Mouse (Mus musculus) lung, postnatal 0 days (tissue): ENCODE measurements around the gene Cd40. TPM values are rescaled to one million over a fixed set of nuclear protein-coding genes. Genes with fewer than 3 reads are reported as not detected.

ENCODE experiments used
- ATAC-seq: fragments of 200-750 bp; cut with Nextera tagmentation; 2 replicates; pipeline ENCODE4 v1.8.0; 2017; ENCODE audit warnings: moderate library complexity
- DNase-seq: peaks from one replicate; pipeline ENCODE4 v3.0.0-alpha.2; 2016; ENCODE audit warnings: low spot score
- H3K27ac ChIP-seq: fragments of 300-500 bp; sonication (generic); 2 replicates; pipeline ENCODE4 v1.5.1; 2014; ENCODE audit warnings: antibody characterized with exemption, mild to moderate bottlenecking, low read length, mixed read lengths
- H3K27me3 ChIP-seq: fragments of 300-500 bp; sonication (generic); replicated peaks from 2 replicates; pipeline ENCODE4 v1.6.1; 2014; ENCODE audit warnings: low read length, mixed read lengths; ENCODE audit not compliant: insufficient read depth
- H3K36me3 ChIP-seq: fragments of 300-500 bp; sonication (generic); 2 replicates; pipeline ENCODE4 v1.6.1; 2014; ENCODE audit warnings: low read length, mixed read lengths; ENCODE audit not compliant: insufficient read depth
- H3K4me1 ChIP-seq: fragments of 300-500 bp; sonication (generic); 2 replicates; pipeline ENCODE4 v1.6.1; 2014; ENCODE audit warnings: antibody characterized with exemption, low read depth, low read length, mixed read lengths; ENCODE audit not compliant: insufficient read depth
- H3K4me2 ChIP-seq: fragments of 300-500 bp; sonication (generic); replicated peaks from 2 replicates; pipeline ENCODE4 v1.6.1; 2014; ENCODE audit warnings: low read depth, mild to moderate bottlenecking, low read length, moderate library complexity, mixed read lengths
- H3K4me3 ChIP-seq: fragments of 300-500 bp; sonication (generic); 2 replicates; pipeline ENCODE4 v1.5.1; 2014; ENCODE audit warnings: low read depth, low read length
- H3K9ac ChIP-seq: fragments of 300-500 bp; sonication (generic); replicated peaks from 2 replicates; pipeline ENCODE4 v1.6.1; 2014; ENCODE audit warnings: low read depth, mild to moderate bottlenecking
- H3K9me3 ChIP-seq: fragments of 300-500 bp; sonication (generic); 2 replicates; pipeline ENCODE4 v1.6.1; 2016; ENCODE audit warnings: low read length, mixed read lengths
- CTCF ChIP-seq: IDR thresholded peaks from 2 replicates; pipeline ENCODE4 v1.5.1; 2016; ENCODE audit warnings: antibody characterized with exemption, mild to moderate bottlenecking
- EP300 ChIP-seq: IDR thresholded peaks from 2 replicates; pipeline ENCODE4 v1.6.1; 2016; ENCODE audit warnings: antibody characterized with exemption, mild to moderate bottlenecking, control low read depth
- WGBS: fragments of 180-500 bp; shearing (Covaris S2); extraction: QIAGEN DNeasy Blood & Tissue Kit; methylation state at CpG from one replicate; pipeline ENCODE4 v1.1.7; 2014; 5-methylcytosine and 5-hydroxymethylcytosine counted together
- polyA plus RNA-seq: library from polyadenylated mRNA; unstranded; fragments of >200 nt; fragmentation: Nextera tagmentation; extraction: Ambion mirVana; gene quantifications from 2 replicates; pipeline ENCODE4 v1.2.1, GENCODE M21; 2015

Cd40 gene
- polyA plus RNA-seq, 1 experiment from 2014 or later: 57.9 TPM

DNA sequence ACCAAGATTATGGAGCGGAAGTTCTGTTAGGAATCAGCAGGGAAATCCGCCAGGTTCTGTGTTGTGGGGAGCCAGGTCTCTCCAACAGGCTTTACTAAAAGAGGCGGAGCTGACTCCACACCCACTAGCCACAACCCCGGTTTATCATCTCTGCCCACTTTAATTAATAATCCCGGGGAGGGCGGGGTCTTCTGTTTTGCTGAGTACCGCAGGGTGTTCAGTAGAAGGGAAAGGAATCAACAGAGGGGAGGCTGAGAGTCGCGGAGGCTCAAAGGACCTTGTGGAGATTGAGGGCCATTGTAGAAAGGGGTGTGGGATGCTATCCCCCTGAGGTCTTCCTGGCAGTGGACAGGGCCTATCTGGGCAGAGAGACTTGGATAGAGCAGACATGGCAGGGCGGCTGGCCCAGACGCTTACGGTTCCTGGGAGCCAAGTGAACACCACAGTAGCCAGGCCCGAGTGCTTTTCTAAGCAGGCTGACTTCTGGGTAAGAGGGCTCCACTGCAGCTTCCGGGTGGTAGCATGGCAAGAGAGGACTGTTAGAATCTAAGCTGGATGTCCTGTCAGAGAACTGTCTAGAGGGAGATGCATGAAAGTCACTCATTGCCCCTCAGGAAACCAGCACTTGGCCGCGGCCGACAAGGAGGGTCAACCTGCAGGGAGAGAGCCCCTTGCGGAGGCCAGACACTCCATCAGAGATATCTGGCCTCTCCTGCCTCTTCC is 4.4 kb upstream of the Cd40 start:
- Histone ChIP-seq H3K36me3 (no peaks in the 10 kb centered on the region), H3K4me1 (peaks cover 5% of the 10 kb centered on the region), H3K9me3 (no peaks in the 10 kb centered on the region), H3K4me3 (no peak overlapping the region), H3K4me2 (no peak overlapping the region), H3K9ac (no peak overlapping the region), H3K27me3 (no peaks in the 10 kb centered on the region), H3K27ac (no peak overlapping the region)
- DNase-seq (no peak), ATAC-seq (no peak)
- 66% methylated on average over 18 of the region's 18 CpGs for WGBS
- TF ChIP-seq CTCF: no peak
- no peak for TF ChIP-seq EP300

DNA sequence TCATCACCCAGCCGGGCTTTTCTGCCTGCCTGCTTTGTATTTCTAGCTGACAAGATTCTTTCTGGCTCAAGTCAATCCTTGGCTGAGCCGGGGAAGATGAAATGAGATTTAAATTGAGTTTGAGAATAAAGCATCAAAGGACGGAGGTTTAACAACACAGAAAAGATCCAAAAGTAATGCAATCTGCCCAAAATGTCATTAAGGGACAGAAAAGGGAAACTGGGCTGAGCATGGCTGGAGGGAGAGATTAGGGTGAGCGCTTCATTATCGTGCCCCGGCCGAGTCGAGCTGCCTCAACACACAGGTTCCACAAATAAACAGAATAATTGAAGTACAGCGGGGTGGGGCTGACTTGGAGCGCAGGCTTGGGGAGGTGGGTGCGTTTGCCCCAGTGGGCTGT is 3.9 kb upstream of the Cd40 start:
- no peaks in the 10 kb centered on the region for H3K27me3 ChIP-seq
- H3K36me3 ChIP-seq: no peaks in the 10 kb centered on the region
- no peak overlapping the region for H3K4me3 ChIP-seq
- WGBS: 24% methylated on average over 11 of the region's 11 CpGs
- no peak for TF ChIP-seq EP300
- TF ChIP-seq CTCF: no peak
- peaks cover 9% of the 10 kb centered on the region for H3K4me1 ChIP-seq
- no peak overlapping the region for H3K9ac ChIP-seq
- no peaks in the 10 kb centered on the region for H3K9me3 ChIP-seq
- H3K4me2 ChIP-seq: no peak overlapping the region
- DNase-seq: no peak
- no peak overlapping the region for H3K27ac ChIP-seq
- no peak for ATAC-seq

DNA sequence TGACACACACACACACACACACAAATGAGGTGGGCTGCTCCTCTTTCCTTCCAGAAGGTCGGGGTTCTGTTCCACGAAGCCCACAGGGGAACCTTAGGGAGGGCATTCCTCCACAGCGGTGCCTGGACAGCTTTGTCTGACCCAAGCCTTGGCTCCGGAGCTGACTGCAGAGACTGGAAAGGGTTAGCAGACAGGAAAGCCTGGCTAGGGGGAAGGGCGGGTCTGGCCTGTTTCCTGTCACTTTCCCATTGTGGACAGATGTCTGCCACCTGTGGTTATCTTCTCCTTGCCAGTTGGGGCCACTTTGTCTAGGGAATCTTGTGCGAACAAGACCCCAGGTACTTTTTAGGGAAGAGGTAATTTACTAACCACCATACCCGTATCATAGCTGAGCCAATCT is 478 bp downstream of the Cd40 start:
- H3K36me3 ChIP-seq: no peaks in the 10 kb centered on the region
- no peaks in the 10 kb centered on the region for H3K27me3 ChIP-seq
- DNase-seq: peak; percentile 48
- peak overlapping the region; percentile 58 for H3K4me2 ChIP-seq
- H3K27ac ChIP-seq: peak overlapping the region; percentile 68
- peaks cover 11% of the 10 kb centered on the region for H3K4me1 ChIP-seq
- 2% methylated on average over 7 of the region's 7 CpGs for WGBS
- H3K9me3 ChIP-seq: no peaks in the 10 kb centered on the region
- TF ChIP-seq CTCF (0 out of 2 replicates have a peak, but pooled peaks have one; percentile 6), EP300 (no peak)
- ATAC-seq: peak; percentile 77
- no peak overlapping the region for H3K9ac ChIP-seq
- peak overlapping the region; percentile 48 for H3K4me3 ChIP-seq

DNA sequence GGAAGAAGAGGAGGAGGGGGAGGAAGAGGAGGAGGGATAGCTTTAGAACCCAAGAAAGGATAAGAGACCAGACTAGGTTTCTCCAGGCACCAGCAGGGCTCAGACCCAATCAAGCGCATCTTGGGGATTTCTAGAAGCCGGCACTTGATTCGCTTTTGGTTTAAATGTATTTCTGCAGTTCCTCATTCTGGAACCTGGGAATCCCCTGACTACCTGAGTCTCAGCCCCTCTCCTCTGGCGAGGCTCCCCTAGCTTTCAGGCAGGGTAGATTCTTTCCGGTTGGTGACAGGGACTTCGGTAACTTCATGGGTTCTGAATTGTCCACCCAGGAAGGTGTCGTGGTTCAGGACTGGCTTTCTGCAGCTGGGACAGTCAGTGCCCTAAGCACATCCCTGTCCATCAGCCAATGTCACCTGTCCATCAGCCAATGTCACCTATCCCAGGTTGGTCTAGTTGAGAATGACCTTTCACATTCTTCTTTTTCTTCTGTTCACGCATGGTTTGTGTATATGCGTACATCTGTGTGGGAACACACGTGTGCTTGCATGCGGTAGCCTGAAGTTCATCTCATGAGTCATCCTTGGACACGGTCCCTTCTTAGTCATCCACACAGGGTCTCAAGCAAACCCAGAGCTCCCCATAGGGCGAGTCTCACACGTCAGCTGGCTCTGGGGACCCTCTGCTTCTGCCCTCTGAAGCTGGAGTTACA is 1.1 kb downstream of the Cd40 start:
- DNase-seq (no peak), ATAC-seq (no peak)
- H3K9ac ChIP-seq: no peak overlapping the region
- no peak overlapping the region for H3K27ac ChIP-seq
- H3K4me2 ChIP-seq: peak overlapping the region; percentile 58
- TF ChIP-seq CTCF (no peak), EP300 (no peak)
- 75% methylated on average over 14 of the region's 14 CpGs for WGBS
- no peaks in the 10 kb centered on the region for H3K9me3 ChIP-seq
- no peaks in the 10 kb centered on the region for H3K36me3 ChIP-seq
- H3K4me1 ChIP-seq: peaks cover 11% of the 10 kb centered on the region
- peak overlapping the region; percentile 48 for H3K4me3 ChIP-seq
- no peaks in the 10 kb centered on the region for H3K27me3 ChIP-seq

DNA sequence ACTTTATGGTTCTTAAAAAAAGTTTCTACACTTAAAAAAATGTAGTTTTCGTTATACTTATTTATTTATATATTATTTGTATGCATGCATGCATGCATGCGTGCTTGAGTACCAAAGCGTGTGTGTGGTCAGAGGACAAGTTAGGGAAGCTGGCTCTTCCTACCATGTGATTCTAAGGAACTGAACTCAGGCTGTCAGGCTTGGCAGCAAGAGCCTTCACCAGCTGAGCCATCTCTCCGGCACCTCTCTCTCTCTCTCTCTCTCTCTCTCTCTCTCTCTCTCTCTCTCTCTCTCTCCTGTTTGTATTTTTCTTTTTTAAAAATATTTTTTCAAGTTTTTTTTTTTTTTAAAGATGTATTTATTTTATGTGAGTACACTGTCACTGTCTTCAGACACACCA is 4.5 kb downstream of the Cd40 start:
- H3K4me2 ChIP-seq: no peak overlapping the region
- DNase-seq (peak; percentile 55), ATAC-seq (no peak)
- H3K9me3 ChIP-seq: no peaks in the 10 kb centered on the region
- peaks cover 9% of the 10 kb centered on the region for H3K4me1 ChIP-seq
- no peak overlapping the region for H3K9ac ChIP-seq
- H3K27ac ChIP-seq: no peak overlapping the region
- no peak for TF ChIP-seq CTCF
- 0 out of 2 replicates have a peak, but pooled peaks have one; percentile 17 for TF ChIP-seq EP300
- no peaks in the 10 kb centered on the region for H3K36me3 ChIP-seq
- H3K27me3 ChIP-seq: no peaks in the 10 kb centered on the region
- no peak overlapping the region for H3K4me3 ChIP-seq
- 73% methylated on average over 4 of the region's 4 CpGs for WGBS

DNA sequence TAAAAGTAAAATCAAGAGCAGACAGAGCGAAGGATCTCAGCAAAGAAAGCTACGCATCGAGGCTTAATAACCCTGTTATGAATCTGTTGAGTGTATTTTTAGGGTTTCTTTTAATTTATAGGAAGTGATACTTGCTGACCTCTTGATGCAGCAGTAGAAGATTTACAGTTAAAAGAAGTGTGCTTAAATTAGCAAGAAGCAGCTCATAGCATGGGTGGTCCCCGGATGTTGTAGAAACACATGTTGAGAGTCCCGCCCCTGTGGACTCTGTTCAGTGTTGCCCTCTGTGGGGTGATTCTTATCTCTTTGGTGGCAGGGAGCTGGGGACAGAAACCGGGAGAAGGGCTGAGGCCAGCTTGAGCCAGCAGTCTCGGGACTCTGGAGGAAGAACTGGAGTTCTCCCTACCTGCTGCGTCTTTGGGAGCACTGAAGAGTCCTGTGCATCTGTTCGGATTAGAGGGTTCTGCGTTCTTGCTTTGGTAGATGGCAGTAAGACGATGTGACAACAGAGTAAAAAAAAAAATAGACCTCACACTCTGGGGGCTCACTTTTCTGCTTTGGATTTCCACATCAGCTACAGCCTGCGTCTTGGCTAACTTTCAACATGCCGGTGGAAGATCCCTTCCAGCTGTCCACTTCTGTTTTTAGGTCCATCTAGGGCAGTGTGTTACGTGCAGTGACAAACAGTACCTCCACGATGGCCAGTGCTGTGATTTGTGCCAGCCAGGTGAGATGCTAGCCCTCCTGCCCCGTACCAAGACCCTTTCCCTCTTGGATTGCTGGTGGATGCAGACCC is 6.4 kb downstream of the Cd40 start:
- peak overlapping the region; percentile 68 for H3K27ac ChIP-seq
- TF ChIP-seq CTCF: no peak
- TF ChIP-seq EP300: no peak; the same call in 1 of the 2 replicates
- ATAC-seq: peak; percentile 72

More for the DNA sequence above, 6.4 kb downstream of the Cd40 start:
- Histone ChIP-seq H3K4me3 (no peak overlapping the region), H3K9ac (no peak overlapping the region), H3K9me3 (no peaks in the 10 kb centered on the region), H3K36me3 (no peaks in the 10 kb centered on the region), H3K27me3 (no peaks in the 10 kb centered on the region), H3K4me2 (no peak overlapping the region), H3K4me1 (no peaks in the 10 kb centered on the region; the same call in 1 of the 2 replicates)
- WGBS: 53% methylated on average over 16 of the region's 16 CpGs
- peak; percentile 84 for DNase-seq
